Mouse (Mus musculus): ENCODE data around the gene Gm2163. TPM values are rescaled to one million over a fixed set of nuclear protein-coding genes. Genes with fewer than 3 reads are reported as not detected.
"Not testable (repeated sequence)": the region's sequence is repeated elsewhere in the genome, so short reads cannot be mapped to it uniquely, and the experiment has no call there.

Gm2163 gene
- polyA plus RNA-seq (2016; fragmentation: Nextera tagmentation; extraction: Ambion mirVana): not detected in 2 replicates

- not testable (repeated sequence) for H3K27me3 ChIP-seq; H3K4me1 ChIP-seq; H3K9ac ChIP-seq; H3K9me3 ChIP-seq; H3K4me2 ChIP-seq; ATAC-seq (ENCODE audit: low FRiP score); H3K27ac ChIP-seq; H3K36me3 ChIP-seq (replicated peaks); H3K4me3 ChIP-seq (replicated peaks)
- no CpG with 5 or more reads among the region's 5 CpGs for WGBS
These were observed at the start of gene Gm2163 for GRCm38 (mm10) chr4:42466452-42466851. TSS of gene Gm2163 (plus strand) at chr4:42466752.

GRCm38 (mm10) chr4:42439078-42439477 lies 27.5 kb upstream of the Gm2163 start, which contains the start of gene Gm21586:
TSS of gene Gm21586 (plus strand) at chr4:42439378.
- not testable (repeated sequence) for H3K9me3 ChIP-seq; H3K9ac ChIP-seq; ATAC-seq (ENCODE audit: low FRiP score)

GRCm38 (mm10) chr4:42528075-42528474 lies 61.5 kb downstream of the Gm2163 start, which contains the start of gene Fam205a2:
TSS of gene Fam205a2 (minus strand) at chr4:42528175.
- H3K36me3 ChIP-seq (replicated peaks); H3K27me3 ChIP-seq; H3K4me3 ChIP-seq (replicated peaks); H3K4me2 ChIP-seq; H3K9me3 ChIP-seq; ATAC-seq (ENCODE audit: low FRiP score); H3K27ac ChIP-seq; H3K4me1 ChIP-seq; H3K9ac ChIP-seq: not testable (repeated sequence)
- no CpG with 5 or more reads among the region's 1 CpGs for WGBS

More at GRCm38 (mm10) chr4:42439078-42439477, 27.5 kb upstream of the Gm2163 start, which contains the start of gene Gm21586:
- H3K4me3 ChIP-seq (replicated peaks); H3K27me3 ChIP-seq; H3K36me3 ChIP-seq (replicated peaks); H3K27ac ChIP-seq; H3K4me1 ChIP-seq; H3K4me2 ChIP-seq: not testable (repeated sequence)
- WGBS: no CpG with 5 or more reads among the region's 18 CpGs

GRCm38 (mm10) chr4:42611895-42612294 lies 145.3 kb downstream of the Gm2163 start, which contains the start of gene Gm10591:
TSS of gene Gm10591 (plus strand) at chr4:42612195.
- H3K4me1 ChIP-seq; H3K27ac ChIP-seq; H3K9ac ChIP-seq; H3K9me3 ChIP-seq; H3K27me3 ChIP-seq; H3K4me3 ChIP-seq (replicated peaks); H3K36me3 ChIP-seq (replicated peaks); H3K4me2 ChIP-seq; ATAC-seq (ENCODE audit: low FRiP score): not testable (repeated sequence)
- WGBS: no CpG with 5 or more reads among the region's 5 CpGs

GRCm38 (mm10) chr4:42629419-42629818 lies 162.9 kb downstream of the Gm2163 start, which contains the start of gene Gm2564:
TSS of gene Gm2564 (plus strand) at chr4:42629719.
- not testable (repeated sequence) for H3K27me3 ChIP-seq; H3K36me3 ChIP-seq (replicated peaks); H3K9me3 ChIP-seq; H3K27ac ChIP-seq; H3K4me3 ChIP-seq (replicated peaks); H3K9ac ChIP-seq; H3K4me2 ChIP-seq; H3K4me1 ChIP-seq; ATAC-seq (ENCODE audit: low FRiP score)
- WGBS: no CpG with 5 or more reads among the region's 8 CpGs

Other genes with a start within 250 kb of the Gm2163 start
- not detected in 2 replicates for gene Gm10600, start 226.1 kb upstream of the Gm2163 start, polyA plus RNA-seq (2016; fragmentation: Nextera tagmentation; extraction: Ambion mirVana)
- gene Ccl21b, start 211.0 kb upstream of the Gm2163 start, polyA plus RNA-seq (2016; fragmentation: Nextera tagmentation; extraction: Ambion mirVana): not detected in 2 replicates
- not detected in 2 replicates for gene Gm21953, start 172.5 kb upstream of the Gm2163 start, polyA plus RNA-seq (2016; fragmentation: Nextera tagmentation; extraction: Ambion mirVana)
- gene Fam205a3, start 148.4 kb upstream of the Gm2163 start, polyA plus RNA-seq (2016; fragmentation: Nextera tagmentation; extraction: Ambion mirVana): 0.08 and 0.10 TPM in 2 replicates
- not detected in 2 replicates for gene Gm21586, start 27.4 kb upstream of the Gm2163 start, polyA plus RNA-seq (2016; fragmentation: Nextera tagmentation; extraction: Ambion mirVana)
- gene Fam205a2, start 61.4 kb downstream of the Gm2163 start, polyA plus RNA-seq (2016; fragmentation: Nextera tagmentation; extraction: Ambion mirVana): 0.08 and 0.10 TPM in 2 replicates
- not detected in 2 replicates for gene Gm10591, start 145.4 kb downstream of the Gm2163 start, polyA plus RNA-seq (2016; fragmentation: Nextera tagmentation; extraction: Ambion mirVana)
- gene Gm2564, start 163.0 kb downstream of the Gm2163 start, polyA plus RNA-seq (2016; fragmentation: Nextera tagmentation; extraction: Ambion mirVana): not detected in 2 replicates
- gene Ccl27b, start 188.5 kb downstream of the Gm2163 start, polyA plus RNA-seq (2016; fragmentation: Nextera tagmentation; extraction: Ambion mirVana): not detected in 2 replicates
- not detected in 2 replicates for gene Il11ra2, start 195.1 kb downstream of the Gm2163 start, polyA plus RNA-seq (2016; fragmentation: Nextera tagmentation; extraction: Ambion mirVana)